Mouse (Mus musculus) adrenal gland, postnatal 25 days (tissue): Measurements from ENCODE around the gene Cntn2. TPM values are rescaled to one million over a fixed set of nuclear protein-coding genes. Genes with fewer than 3 reads are reported as not detected.
"Not testable (repeated sequence)": the region's sequence is repeated elsewhere in the genome, so short reads cannot be mapped to it uniquely, and the experiment has no call there.

Experiments used
- DNase-seq: peaks from one replicate; pipeline ENCODE4 v3.0.0; 2021; ENCODE audit warnings: mixed read lengths
- total RNA-seq: library from RNA; stranded (reverse); gene quantifications from 2 replicates; pipeline ENCODE4 v1.2.3, GENCODE M21; 2021

The Cntn2 gene
- total RNA-seq, 1 experiment from 2014 or later = not detected

DNA sequence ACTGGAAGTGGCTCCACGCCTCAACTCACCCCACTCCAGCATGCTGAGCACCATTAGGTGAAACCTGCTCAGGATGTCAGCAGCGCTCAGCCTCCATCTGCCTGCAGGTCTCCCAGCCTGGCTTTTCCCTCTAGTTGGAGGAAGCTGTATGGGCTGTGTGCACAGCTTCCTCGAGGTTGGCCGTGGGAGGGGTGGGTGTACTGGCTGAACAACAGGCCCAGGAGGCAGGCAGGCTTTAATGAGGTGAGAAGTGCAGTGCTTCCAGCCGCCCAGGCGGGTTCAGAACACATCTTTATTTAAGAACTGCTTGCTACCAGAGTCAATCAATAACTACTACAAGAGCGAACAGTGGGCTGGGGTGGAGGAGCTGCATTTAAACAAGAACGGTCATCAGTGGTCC lies 31.5 kb downstream of the Cntn2 start:
- no peak for DNase-seq

DNA sequence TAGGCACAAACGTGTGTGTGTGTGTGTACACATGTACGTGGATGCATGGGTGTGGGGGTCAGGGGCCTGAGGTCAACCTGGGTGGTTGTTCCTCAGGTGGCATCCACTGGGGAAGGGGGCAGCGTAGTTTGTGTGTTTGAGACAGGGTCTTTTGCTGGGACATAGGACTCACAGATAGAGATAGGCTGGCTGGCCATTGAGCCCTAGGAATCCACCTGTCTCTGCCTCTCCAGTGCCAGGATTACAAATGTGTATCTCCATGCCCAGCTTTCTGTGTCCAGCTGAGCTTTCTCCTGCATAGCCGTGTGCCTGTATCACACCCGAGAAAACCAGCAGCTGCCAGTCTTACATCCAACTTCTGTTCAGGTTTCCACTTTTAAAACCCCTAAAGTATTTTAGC lies 33.3 kb downstream of the Cntn2 start:
- no peak for DNase-seq

DNA sequence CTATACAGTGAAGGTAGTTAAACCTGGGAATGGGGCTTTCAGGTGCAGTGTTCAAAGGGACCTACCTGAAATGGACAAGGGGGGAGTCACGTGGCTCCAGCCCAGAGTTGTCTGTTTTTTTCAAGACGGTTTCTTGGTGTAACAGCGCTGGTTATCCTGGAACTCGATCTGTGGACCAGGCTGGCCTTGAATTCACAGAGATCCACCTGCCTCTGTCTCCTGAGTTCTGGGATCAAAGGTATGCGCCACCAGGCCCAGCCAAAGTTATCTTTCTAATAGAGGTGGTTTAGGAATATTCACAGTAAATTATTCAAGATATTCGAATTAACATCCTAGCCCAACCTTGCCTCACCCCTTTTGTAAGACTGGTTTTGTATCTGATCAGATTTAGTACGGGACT lies 36.4 kb downstream of the Cntn2 start:
- no peak for DNase-seq

DNA sequence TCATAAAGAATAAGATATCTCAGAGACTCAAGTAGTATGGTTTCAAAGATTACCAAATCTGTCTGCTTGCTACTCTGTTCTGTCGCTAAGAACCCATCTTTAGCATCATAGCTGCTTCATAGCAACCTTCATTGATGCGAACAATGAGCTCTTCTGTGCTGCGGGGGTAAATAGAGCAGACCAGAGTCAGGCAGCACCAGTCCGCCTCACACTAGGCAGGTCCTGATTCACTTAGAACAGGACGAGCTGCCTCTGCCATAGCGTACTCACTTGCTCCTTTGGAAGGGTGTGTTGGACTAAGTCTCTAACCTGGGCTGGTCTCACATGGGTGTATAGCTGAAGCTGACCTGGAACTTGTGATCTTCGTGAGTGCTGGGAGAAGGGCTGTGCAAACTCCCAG lies 37.0 kb downstream of the Cntn2 start, which contains the start of gene Tmem81:
Gene Tmem81, plus strand, starts transcription at position 173 of the 400 bp plus-strand sequence.
- no peak for DNase-seq

DNA sequence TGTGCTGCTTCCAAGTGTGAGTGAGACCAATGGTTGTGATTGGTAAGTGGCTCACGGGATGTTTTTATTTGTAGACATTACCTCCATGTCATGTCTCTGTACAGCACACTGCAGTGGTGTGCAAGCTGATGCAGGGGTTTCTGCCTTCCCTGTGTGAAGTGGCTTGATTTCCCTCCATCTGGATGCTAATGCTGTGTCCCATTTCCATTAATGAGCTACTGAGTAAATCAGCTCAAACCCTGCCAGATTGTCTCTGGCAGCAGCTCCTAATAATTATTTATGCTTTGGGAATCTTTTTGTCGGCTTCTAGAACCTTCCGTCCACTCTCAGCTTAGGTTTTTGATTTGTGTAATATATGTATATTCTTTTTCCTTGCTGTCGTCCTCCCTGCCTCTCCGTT lies 37.9 kb downstream of the Cntn2 start:
- DNase-seq = no peak

DNA sequence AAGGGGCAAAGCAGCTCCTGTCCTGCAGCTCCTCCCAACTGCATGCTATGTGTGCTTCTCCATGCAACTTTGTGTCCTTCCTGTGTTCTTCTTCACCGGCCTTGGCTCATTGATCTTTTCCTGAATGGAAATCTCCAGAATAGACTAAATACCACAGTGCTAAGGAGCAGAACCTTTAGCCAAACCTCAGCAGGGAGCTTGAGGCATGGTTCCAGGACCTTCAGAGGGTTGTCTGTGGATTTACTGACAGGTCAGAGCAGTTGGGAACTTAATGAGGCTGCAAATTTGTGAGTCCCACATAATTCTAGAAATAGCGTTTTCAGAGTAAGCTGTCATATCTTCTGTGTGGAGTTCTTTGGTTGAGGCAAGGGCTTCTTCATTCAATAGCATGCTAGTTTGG lies 42.5 kb downstream of the Cntn2 start:
- no peak for DNase-seq

DNA sequence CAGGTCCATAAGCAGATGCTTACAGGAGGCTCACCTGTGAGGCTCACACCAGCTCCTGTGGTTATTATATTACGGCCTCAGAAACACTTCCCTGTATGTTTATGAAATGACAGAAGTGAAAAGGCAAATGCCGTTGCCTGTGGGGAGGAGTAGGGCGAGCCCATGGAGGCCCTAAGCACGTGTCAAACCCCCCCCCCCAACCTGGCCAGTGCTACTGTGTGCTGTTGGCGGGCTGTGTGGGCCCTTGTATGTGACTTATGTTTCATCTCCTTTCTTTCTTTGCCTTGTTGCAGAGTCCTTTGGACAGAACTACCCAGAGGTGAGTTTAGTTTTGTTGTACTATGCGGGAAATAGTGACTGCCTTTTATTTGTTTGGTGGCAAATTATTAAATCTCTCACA lies 59.3 kb downstream of the Cntn2 start:
- DNase-seq = no peak

DNA sequence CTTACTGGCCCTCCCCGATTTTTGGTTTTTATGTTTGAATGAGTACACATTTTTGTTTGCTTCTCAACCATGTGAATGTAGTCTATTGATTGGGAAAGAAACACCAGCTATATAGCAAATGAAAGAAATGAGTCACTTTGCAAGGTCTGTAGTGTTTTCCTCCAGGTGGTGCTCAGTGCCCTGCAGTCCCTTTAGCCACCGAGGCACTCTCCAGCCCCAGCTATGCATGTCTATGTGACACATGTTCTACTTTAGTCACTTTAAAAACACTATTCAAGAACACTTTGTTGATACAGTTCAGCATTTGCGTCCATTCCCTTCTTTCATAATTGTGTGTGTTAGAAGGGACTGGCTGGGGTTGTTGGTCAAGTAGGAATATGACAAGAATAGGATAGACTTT lies 59.8 kb downstream of the Cntn2 start:
- DNase-seq = no peak

DNA sequence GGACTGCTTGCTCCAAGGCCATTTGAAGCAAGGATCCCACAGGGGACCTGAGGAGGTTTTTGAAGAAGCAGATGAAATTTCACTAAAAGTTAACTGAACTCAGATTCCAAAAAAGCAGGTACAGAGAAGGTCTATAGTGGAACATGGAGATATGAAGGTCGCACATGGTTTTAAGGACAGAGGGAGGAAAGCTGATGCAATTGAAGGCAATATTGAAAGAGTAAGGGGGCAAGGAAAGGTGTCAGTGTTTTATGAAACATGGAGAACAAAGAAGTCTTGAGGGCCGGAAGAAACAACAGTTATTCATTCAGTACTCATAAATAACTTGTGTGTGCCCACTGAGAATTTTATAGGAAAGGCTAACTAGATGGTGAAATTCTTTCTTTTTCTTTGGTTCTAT lies 61.4 kb downstream of the Cntn2 start:
- DNase-seq = no peak

DNA sequence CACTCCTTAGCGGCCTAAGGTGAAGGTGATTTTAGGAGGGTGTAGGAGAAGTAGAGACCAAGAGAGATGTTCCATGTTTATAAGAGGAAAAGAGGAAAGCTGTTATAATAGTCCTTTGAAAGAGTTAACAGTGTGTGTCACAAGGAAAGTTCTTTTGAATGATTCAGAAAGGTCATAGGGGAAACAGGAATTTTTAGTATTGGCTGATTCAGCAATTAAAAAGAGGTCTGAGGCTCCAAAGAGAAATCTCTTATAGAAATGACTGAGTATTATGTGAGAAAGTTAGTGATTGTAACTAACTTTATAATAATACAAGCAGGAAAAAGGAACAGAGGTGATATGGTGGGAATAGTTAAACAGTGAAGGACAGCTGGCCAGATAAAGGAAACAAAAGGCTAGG lies 63.6 kb downstream of the Cntn2 start:
- DNase-seq = no peak

DNA sequence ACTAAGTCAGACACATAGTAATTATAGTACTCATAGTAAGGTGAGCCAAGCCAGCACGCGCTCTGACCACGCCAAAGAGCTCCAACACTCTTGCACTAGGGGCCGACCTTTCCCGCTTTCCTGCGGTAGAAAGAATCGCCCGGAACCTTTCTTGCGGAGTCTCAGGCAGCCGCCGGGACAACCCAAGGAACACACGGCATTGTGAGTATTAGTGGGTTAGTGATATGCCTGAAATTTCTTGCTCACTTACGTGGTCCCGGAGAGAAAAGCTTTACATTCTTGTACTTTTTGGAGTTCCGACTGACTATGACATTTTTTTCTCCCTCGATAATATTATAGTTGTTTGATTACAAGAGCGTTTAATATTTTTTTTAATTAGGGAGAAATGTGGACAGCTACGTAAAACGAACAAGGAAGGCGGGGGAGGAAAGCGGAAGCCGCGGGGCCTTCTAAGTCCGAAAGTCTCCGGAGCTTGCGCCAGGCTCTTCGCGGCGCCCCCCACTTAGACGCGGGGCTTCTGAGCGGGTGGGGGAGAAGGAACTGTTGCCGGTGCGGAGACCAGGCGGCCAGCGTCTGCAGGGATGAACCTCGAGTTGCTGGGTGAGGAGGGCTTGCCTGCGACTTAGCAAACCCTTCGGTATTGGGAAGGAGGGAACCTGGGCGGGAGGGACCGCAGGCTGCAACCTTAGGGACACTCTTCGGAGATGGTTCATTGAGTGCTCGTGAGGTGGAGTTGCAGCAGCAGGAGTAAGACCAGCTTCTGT lies 65.9 kb downstream of the Cntn2 start, which contains the start of gene Rbbp5:
Gene Rbbp5, plus strand, starts transcription at position 438 of the 764 bp plus-strand sequence.
- DNase-seq = peak; percentile 85

DNA sequence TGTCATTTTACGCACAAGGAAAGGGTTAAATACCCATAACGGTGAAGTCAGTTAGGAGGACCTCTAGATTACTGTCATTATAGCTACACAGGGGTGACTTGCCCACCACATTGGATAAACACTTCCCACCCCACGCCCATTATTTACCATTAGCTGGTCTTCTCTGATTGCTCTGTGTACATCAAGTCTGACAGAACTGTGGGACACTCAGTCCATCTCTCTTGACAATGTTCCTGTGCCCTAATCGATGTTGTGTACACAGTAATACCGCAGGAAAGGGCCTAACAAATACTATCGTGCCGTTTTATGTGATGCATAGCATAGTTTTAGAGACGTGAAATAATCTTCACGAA lies 66.5 kb downstream of the Cntn2 start:
- DNase-seq = no peak

DNA sequence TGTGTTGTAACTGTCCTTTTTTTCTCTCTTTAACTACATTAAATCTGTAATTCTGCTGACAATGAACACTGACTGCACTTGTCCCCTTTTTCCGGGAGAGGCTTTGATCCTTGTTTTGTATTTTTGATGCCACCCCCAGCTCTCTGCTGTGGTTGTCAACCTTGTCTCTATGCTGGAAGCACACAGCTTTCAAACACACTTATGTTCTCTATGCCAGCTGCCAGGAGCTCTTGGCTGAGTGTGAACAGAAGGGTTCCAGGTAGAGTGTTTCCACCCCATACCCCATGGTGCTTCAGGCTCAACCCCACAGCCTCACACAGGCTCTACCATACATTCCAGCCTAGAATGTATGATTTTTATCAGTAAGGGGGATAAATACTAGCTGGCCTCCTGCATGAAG lies 68.6 kb downstream of the Cntn2 start:
- no peak for DNase-seq

DNA sequence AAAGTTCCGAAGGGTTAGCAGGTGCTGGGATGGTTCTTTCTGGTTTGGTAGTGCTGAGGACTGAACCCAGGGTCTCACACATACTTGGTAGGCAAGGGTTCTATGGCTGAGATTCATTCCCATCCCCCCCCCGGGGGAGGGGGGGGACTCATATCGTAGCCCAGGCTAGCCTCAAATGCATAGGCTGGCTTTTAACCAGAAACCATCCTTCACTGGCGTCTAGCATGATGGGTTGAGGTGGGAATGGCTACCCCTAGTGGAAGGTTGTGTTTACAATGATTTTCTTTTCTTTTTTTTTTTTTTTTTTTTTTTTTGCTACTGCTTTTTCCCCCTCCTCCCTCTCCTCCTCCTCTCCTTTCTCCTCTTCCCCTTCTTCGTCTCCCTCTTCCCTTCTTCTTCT lies 70.5 kb downstream of the Cntn2 start:
- no peak for DNase-seq

DNA sequence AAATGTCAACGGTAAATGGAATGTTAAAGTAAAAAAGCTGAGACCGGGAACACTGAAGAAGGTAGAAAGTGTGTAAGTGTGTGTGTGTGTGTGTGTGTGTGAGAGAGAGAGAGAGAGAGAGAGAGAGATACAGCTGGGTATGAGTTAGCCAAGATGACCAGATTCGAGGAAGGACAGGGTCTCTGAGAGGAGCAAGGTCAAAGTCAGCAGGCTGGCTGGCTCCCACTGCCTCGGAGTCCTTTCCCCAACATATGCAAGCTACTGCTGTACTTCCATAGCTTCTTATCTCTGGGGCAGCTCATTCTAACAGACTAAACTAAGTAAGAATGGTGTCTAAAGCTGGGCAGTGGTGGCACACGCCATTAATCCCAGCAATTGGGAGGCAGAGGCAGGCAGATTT lies 71.6 kb downstream of the Cntn2 start:
- DNase-seq = no peak

DNA sequence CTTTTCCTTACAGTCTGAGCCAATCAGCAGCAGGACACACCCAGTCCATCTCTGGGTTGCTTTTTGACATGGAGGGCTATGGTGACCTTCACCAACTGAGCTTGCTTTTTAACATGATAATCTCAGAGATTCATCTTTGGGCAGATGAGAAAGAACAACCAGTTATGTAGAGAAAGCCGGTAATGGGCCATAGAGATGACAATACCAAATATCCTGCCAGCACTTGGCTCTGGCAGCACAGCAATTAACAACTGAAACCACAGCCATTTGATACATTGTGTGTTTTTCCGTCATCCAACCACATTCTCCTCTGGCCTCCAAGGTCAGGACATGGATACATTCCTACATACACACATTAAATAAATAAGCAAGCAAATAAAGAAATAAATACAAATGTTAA lies 72.0 kb downstream of the Cntn2 start:
- DNase-seq = no peak

DNA sequence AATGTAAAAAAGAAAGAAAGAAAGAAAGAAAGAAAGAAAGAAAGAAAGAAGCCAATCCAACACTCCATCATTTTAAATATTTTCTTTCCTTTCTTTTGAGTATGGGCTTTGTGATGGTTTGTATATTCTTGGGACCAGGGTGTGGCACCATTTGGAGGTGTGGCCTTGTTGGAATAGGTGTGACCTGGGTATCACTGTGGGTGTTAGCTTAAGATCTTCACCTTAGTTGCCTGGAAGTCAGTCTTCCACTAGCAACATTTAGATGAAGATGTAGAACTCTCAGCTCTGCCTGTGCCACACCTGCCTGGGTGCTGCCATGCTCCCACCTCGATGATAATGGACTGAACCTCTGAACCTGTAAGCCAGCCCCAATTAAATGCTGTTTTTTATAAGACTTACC lies 73.0 kb downstream of the Cntn2 start:
- DNase-seq = not testable (repeated sequence)

DNA sequence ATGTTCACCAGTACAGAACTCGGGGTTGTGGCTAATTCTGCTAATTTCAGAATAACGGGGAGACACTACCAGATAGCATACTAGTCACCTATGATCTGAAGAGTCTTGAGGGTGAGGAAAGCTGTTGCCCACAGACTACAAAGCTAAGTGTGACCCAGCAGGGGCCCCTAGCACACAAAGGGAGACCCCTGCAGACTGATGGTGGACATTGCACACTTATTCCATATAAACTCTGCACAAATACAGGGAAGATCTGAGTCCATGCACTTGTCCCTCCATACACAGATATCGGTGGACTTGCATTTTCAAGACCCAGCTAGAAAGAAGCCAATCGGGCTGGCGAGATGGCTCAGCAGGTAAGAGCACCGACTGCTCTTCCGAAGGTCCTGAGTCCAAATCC lies 73.5 kb downstream of the Cntn2 start:
- no peak for DNase-seq

DNA sequence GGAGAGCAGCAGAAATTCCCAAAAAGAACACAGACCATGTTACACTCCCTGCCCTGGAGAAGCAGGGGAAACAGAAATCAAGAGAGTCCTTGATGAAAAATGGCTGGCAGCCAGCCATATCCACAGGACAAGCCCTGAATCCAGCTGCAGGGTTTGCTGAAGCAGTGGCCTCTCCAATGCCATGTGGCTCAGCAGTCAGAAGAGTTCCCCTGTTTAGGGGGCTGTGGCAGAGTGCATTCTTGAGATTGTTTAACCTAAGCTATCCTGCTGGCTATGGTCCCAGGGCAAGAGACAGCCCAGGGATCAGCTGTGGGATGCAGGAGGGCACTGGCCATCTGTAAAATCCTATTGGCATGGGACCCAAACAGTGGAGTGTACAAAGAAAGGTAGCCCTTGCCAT lies 74.1 kb downstream of the Cntn2 start:
- peak; percentile 50 for DNase-seq

DNA sequence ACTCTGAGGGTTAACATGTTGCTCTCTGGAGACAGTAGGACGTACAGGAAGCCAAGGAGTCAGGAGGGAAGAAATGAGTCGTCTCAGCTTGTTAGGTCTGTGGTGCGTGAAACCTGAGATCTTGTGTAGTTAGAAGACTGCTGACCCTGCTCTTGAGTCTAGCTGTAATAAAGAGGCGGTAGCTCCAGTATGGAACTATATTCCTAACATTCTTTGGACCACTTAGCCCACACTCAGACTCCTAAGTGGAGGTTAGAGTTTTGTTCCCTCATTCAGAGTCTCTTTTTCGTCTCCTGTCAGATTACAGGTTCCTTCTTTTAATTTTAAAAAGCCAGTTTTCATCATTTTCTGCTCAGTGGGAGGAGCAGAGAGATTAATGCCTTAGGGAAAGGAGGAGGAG lies 78.4 kb downstream of the Cntn2 start:
- no peak for DNase-seq
